Mouse (Mus musculus) CH12.LX (cell line): ENCODE results near the gene Zfp800. TPM values are rescaled to one million over a fixed set of nuclear protein-coding genes. Genes with fewer than 3 reads are reported as not detected.

ENCODE experiments used
- DNase-seq: peaks from one replicate; pipeline ENCODE4 v3.0.0-alpha.2; 2013; ENCODE audit errors: extremely low read depth
- H3K27ac ChIP-seq: 2 replicates; pipeline ENCODE4 v1.5.1; 2012; ENCODE audit warnings: low read depth, mild to moderate bottlenecking, control low read depth, moderate library complexity; ENCODE audit not compliant: insufficient read depth
- H3K27me3 ChIP-seq: replicated peaks from 2 replicates; pipeline ENCODE3; 2012; ENCODE audit warnings: inconsistent platforms
- H3K36me3 ChIP-seq, 2 experiments: replicated peaks in 1 of 2; 2 replicates each; pipeline versions ENCODE3 to v1.6.1; 2012; ENCODE audit warnings: inconsistent platforms in 1 of 2, low read length in 1 of 2, mild to moderate bottlenecking in 1 of 2, mixed read lengths in 1 of 2, moderate library complexity in 1 of 2; ENCODE audit not compliant: control insufficient read depth in 1 of 2, insufficient read depth in 1 of 2
- H3K4me1 ChIP-seq, 2 experiments: 2 replicates each; pipeline ENCODE4 v1.6.1; 2012; ENCODE audit warnings: inconsistent platforms in 1 of 2, moderate library complexity in 1 of 2; ENCODE audit not compliant: insufficient read depth in 2 of 2, control insufficient read depth in 1 of 2
- H3K4me2 ChIP-seq: 2 replicates; pipeline ENCODE4 v1.6.1; 2012; ENCODE audit warnings: low read depth, mild to moderate bottlenecking, control low read depth; ENCODE audit not compliant: poor library complexity, insufficient read depth, severe bottlenecking
- H3K4me3 ChIP-seq, 3 experiments: fragments of 150-350 bp in 1 of 3; sonication (generic) in 1 of 3; replicated peaks in 1 of 3; 2 replicates each; pipeline versions ENCODE3 to v1.5.1; 2011 to 2012; ENCODE audit warnings: low read depth in 2 of 3, low read length in 2 of 3, mild to moderate bottlenecking in 2 of 3, moderate library complexity in 2 of 3, control low read depth in 1 of 3, improper control_type of control experiment in 1 of 3, inconsistent platforms in 1 of 3, mixed read lengths in 1 of 3; ENCODE audit not compliant: poor library complexity in 1 of 3
- H3K79me2 ChIP-seq: replicated peaks from 2 replicates; pipeline ENCODE4 v1.6.1; 2012; ENCODE audit warnings: mild to moderate bottlenecking, moderate library complexity; ENCODE audit not compliant: control insufficient read depth, poor library complexity, insufficient read depth, severe bottlenecking; ENCODE audit errors: extremely low read depth
- H3K9ac ChIP-seq: 2 replicates; pipeline ENCODE4 v1.6.1; 2012; ENCODE audit warnings: low read depth, mild to moderate bottlenecking, control low read depth, moderate library complexity; ENCODE audit not compliant: insufficient read depth
- H3K9me3 ChIP-seq: replicated peaks from 2 replicates; pipeline ENCODE3; 2012; ENCODE audit warnings: low read length, inconsistent platforms, mixed read lengths
- BHLHE40 ChIP-seq: IDR thresholded peaks from 2 replicates; pipeline ENCODE4 v1.6.1; 2011; ENCODE audit warnings: mild to moderate bottlenecking, low read depth, low read length, improper control_type of control experiment
- CHD2 ChIP-seq: IDR thresholded peaks from 2 replicates; pipeline ENCODE4 v1.6.1; 2011; ENCODE audit warnings: low read length, improper control_type of control experiment
- CTCF ChIP-seq, 2 experiments: IDR thresholded peaks in 1 of 2; conservative IDR thresholded peaks in 1 of 2; 2 replicates each; pipeline ENCODE4 v1.5.1; 2011 to 2012; ENCODE audit warnings: low read depth in 2 of 2, low read length in 2 of 2, improper control_type of control experiment in 1 of 2, inconsistent platforms in 1 of 2, mild to moderate bottlenecking in 1 of 2, moderate library complexity in 1 of 2
- E2F4 ChIP-seq: IDR thresholded peaks from 2 replicates; pipeline ENCODE4 v1.6.1; 2011; ENCODE audit warnings: low read depth, low read length, improper control_type of control experiment; ENCODE audit not compliant: insufficient replicate concordance
- ELF1 ChIP-seq: IDR thresholded peaks from 2 replicates; pipeline ENCODE4 v1.6.1; 2014; ENCODE audit warnings: low read depth, mild to moderate bottlenecking, inconsistent platforms, low read length, improper control_type of control experiment
- HCFC1 ChIP-seq: IDR thresholded peaks from 2 replicates; pipeline ENCODE4 v1.6.1; 2012; ENCODE audit warnings: low read depth, mild to moderate bottlenecking, inconsistent platforms, low read length, improper control_type of control experiment
- IRF4 ChIP-seq: IDR thresholded peaks from 2 replicates; pipeline ENCODE4 v1.6.1; 2014; ENCODE audit warnings: low read depth, mild to moderate bottlenecking, inconsistent platforms, low read length, improper control_type of control experiment
- JUND ChIP-seq: conservative IDR thresholded peaks from 2 replicates; pipeline ENCODE4 v1.6.1; 2011; ENCODE audit warnings: low read depth, low read length, improper control_type of control experiment
- KAT2A ChIP-seq: IDR thresholded peaks from 2 replicates; pipeline ENCODE4 v1.6.1; 2012; ENCODE audit warnings: low read length, improper control_type of control experiment, inconsistent platforms; ENCODE audit not compliant: insufficient replicate concordance
- MAX ChIP-seq: IDR thresholded peaks from 2 replicates; pipeline ENCODE4 v1.6.1; 2011; ENCODE audit warnings: low read length, improper control_type of control experiment
- MAZ ChIP-seq: IDR thresholded peaks from 2 replicates; pipeline ENCODE4 v1.6.1; 2012; ENCODE audit warnings: low read depth, mild to moderate bottlenecking, inconsistent platforms, low read length, improper control_type of control experiment, moderate library complexity
- MEF2A ChIP-seq: IDR thresholded peaks from 2 replicates; pipeline ENCODE4 v1.6.1; 2014; ENCODE audit warnings: low read depth, mild to moderate bottlenecking, inconsistent platforms, low read length, improper control_type of control experiment, borderline replicate concordance
- NELFE ChIP-seq: IDR thresholded peaks from 2 replicates; pipeline ENCODE4 v1.6.1; 2011; ENCODE audit warnings: low read depth, low read length, improper control_type of control experiment
- NRF1 ChIP-seq: IDR thresholded peaks from 2 replicates; pipeline ENCODE4 v1.6.1; 2014; ENCODE audit warnings: low read depth, mild to moderate bottlenecking, inconsistent platforms, low read length, improper control_type of control experiment, moderate library complexity
- PAX5 ChIP-seq: IDR thresholded peaks from 2 replicates; pipeline ENCODE4 v1.6.1; 2012; ENCODE audit warnings: low read length, inconsistent platforms, mixed read lengths
- POLR2A ChIP-seq: IDR thresholded peaks from 2 replicates; pipeline ENCODE4 v1.6.1; 2011; ENCODE audit warnings: low read depth, mild to moderate bottlenecking, improper control_type of control experiment, low read length
- POLR2AphosphoS2 ChIP-seq: IDR thresholded peaks from 2 replicates; pipeline ENCODE4 v1.6.1; 2011; ENCODE audit warnings: low read depth, low read length, improper control_type of control experiment
- RAD21 ChIP-seq: IDR thresholded peaks from 2 replicates; pipeline ENCODE4 v1.6.1; 2011; ENCODE audit warnings: low read depth, mild to moderate bottlenecking, low read length, improper control_type of control experiment, moderate library complexity
- RCOR1 ChIP-seq: conservative IDR thresholded peaks from 2 replicates; pipeline ENCODE4 v1.6.1; 2012; ENCODE audit warnings: low read depth, mild to moderate bottlenecking, inconsistent platforms, low read length, improper control_type of control experiment
- SIN3A ChIP-seq: IDR thresholded peaks from 2 replicates; pipeline ENCODE4 v1.6.1; 2012; ENCODE audit warnings: low read length, improper control_type of control experiment, inconsistent platforms
- SMC3 ChIP-seq: IDR thresholded peaks from 2 replicates; pipeline ENCODE4 v1.6.1; 2011; ENCODE audit warnings: low read depth, low read length, improper control_type of control experiment
- TBP ChIP-seq: conservative IDR thresholded peaks from 2 replicates; pipeline ENCODE4 v1.6.1; 2011; ENCODE audit warnings: low read depth, low read length, improper control_type of control experiment
- TCF12 ChIP-seq: IDR thresholded peaks from 2 replicates; pipeline ENCODE4 v1.6.1; 2014; ENCODE audit warnings: low read depth, mild to moderate bottlenecking, inconsistent platforms, low read length, improper control_type of control experiment
- UBTF ChIP-seq: IDR thresholded peaks from 2 replicates; pipeline ENCODE4 v1.6.1; 2012; ENCODE audit warnings: low read depth, mild to moderate bottlenecking, inconsistent platforms, low read length, improper control_type of control experiment, moderate library complexity
- ZNF384 ChIP-seq: IDR thresholded peaks from 2 replicates; pipeline ENCODE4 v1.6.1; 2012; ENCODE audit warnings: low read depth, low read length, improper control_type of control experiment, inconsistent platforms
- dilution Hi-C: fragments of 300-500 bp; cut with MboI; formaldehyde crosslinking; loops from 2 replicates; pipeline ENCODE4 v1.14.3; 2020; ENCODE audit warnings: low sequenced_read_pairs; ENCODE audit not compliant: extremely low pct_unique_long_range_greater_than_20kb, extremely low pct_ligation_motif_present
- in situ Hi-C: fragments of 300-500 bp; cut with MboI; formaldehyde crosslinking; loops from 3 replicates; pipeline ENCODE4 v1.14.3; 2019; ENCODE audit warnings: low sequenced_read_pairs, low pct_ligation_motif_present, low pct_unique_long_range_greater_than_20kb, mixed read lengths
- polyA plus RNA-seq: library from polyadenylated mRNA; unstranded; fragments of >175 nt; gene quantifications from 2 replicates; pipeline ENCODE4 v1.2.1, GENCODE M21; 2012; ENCODE audit warnings: low read depth; ENCODE audit not compliant: insufficient read length
- total RNA-seq, 2 experiments: library from RNA; depleted of rRNA; stranded (reverse); fragments of 300-350 nt in 1 of 2; fragments of >200 nt in 1 of 2; gene quantifications; 2 replicates each; pipeline ENCODE4 v1.2.3; 2012 to 2014

Gene Zfp800
- total and polyA plus RNA-seq, 3 experiments: 19.1 to 49.5 (median 19.5) TPM

DNA sequence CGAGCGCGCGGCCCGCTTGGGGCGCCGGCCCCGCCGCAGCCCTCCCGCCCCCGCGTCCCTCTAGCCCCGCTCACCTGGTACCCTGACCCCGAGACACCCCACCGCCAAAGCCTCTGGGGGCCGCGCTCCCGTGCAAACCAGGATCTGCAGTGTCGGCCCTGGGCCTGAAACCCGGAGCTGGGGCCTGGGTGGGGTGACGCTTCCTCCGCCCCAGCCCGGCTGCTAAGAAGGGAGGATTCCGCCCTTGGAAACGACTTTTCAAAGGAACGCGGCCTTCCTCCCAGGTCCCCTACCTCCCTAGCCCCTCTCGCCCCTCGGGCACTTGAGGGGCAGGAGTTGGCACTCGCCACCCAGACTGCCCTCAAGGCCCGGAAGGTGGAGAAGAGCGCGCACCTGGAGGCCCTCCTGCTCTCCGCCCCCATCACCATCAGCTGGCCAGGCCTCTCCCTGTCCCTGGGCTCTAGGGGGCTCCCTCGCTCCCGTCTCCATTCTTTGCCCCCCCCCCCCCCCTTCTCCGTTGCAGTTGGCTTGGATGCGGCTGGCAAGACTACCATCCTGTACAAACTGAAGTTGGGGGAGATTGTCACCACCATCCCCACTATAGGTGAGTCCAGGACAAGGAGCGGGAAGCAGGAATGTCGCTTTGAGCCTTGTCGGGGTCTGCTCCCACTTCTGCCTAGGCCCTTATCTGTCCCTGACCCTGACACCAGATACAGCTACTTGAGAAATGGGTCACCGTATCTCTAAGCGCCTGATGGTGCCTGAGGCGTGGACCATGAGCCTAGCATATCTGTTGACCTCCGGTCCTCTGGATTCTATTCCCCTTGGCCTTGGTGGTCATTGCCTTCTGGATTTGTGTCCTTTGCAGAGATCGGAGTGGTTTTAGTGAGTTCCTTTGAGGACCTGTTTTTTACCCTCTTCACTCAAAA, 26.2 kb upstream of the Zfp800 start:
- H3K4me3 ChIP-seq: peak overlapping the region; percentile 75 to 95 (median 88)
- H3K27me3 ChIP-seq: no peaks in the 10 kb centered on the region
- peaks cover 10% of the 10 kb centered on the region for H3K79me2 ChIP-seq
- H3K9ac ChIP-seq: peak overlapping the region; percentile 96
- no peaks in the 10 kb centered on the region for H3K9me3 ChIP-seq
- peak; percentile 21; the same call in 1 of the 2 replicates for TF ChIP-seq CHD2
- TF ChIP-seq CTCF (conservative IDR thresholded peaks at IDR 0.05 in 1 of 2, IDR thresholded peaks at IDR 0.05 in 1 of 2; ENCODE audit: low read depth in 2 of 2, low read length in 2 of 2): peak in 1 of 2 experiments; percentile 57; a peak in 2 of 4 replicates
- TF ChIP-seq KAT2A: no peak
- TF ChIP-seq BHLHE40: no peak
- no peak for TF ChIP-seq PAX5
- TF ChIP-seq SMC3: no peak; the same call in 1 of the 2 replicates
- peak; percentile 2 for TF ChIP-seq RAD21
- peak; percentile 33; the same call in 1 of the 2 replicates for TF ChIP-seq TCF12
- TF ChIP-seq MAX: no peak
- peak; percentile 62; the same call in 1 of the 2 replicates for TF ChIP-seq MAZ
- TF ChIP-seq SIN3A: peak; percentile 36; the same call in 1 of the 2 replicates
- no peak for TF ChIP-seq POLR2A
- TF ChIP-seq MEF2A: no peak
- no peak for TF ChIP-seq ZNF384
- no peak for TF ChIP-seq TBP
- no peak for TF ChIP-seq NRF1
- TF ChIP-seq UBTF: no peak
- TF ChIP-seq RCOR1: no peak
- no peak for TF ChIP-seq JUND
- no peak for TF ChIP-seq E2F4
- TF ChIP-seq IRF4: 0 out of 2 replicates have a peak, but pooled peaks have one; percentile 4
- TF ChIP-seq HCFC1: peak; percentile 33; the same call in 1 of the 2 replicates
- TF ChIP-seq NELFE: 0 out of 2 replicates have a peak, but pooled peaks have one; percentile 37
- peak; percentile 33; the same call in 1 of the 2 replicates for TF ChIP-seq ELF1
- TF ChIP-seq POLR2AphosphoS2: no peak
- DNase-seq: peak; percentile 37
- peak overlapping the region; percentile 16; the same call in 1 of the 2 replicates for H3K27ac ChIP-seq
- in situ Hi-C loops: loop anchor here (25.0 kb wide), 1 partner anchor 588 kb away; no protein-coding TSS in a partner anchor
- peaks cover 15 to 50% of the 10 kb centered on the region in 2 experiments for H3K36me3 ChIP-seq
- H3K4me2 ChIP-seq: peak overlapping the region; percentile 77
- dilution Hi-C loops: no loop called here
- H3K4me1 ChIP-seq: peaks cover 16 to 41% of the 10 kb centered on the region in 2 experiments
